Mouse (Mus musculus) embryonic facial prominence, embryonic 11.5 days (tissue): Measurements from ENCODE around the gene Rad51c. TPM values are rescaled to one million over a fixed set of nuclear protein-coding genes. Genes with fewer than 3 reads are reported as not detected.
"Not testable (repeated sequence)": the region's sequence is repeated elsewhere in the genome, so short reads cannot be mapped to it uniquely, and the experiment has no call there.

Experiments
- ATAC-seq: fragments of 200-750 bp; cut with Nextera tagmentation; replicated peaks from 2 replicates; pipeline ENCODE4 v1.8.0; 2017; ENCODE audit warnings: low read depth; ENCODE audit not compliant: insufficient number of reproducible peaks, low FRiP score, low TSS enrichment
- DNase-seq: peaks from one replicate; pipeline ENCODE4 v3.0.0-alpha.2; 2015; ENCODE audit warnings: low spot score
- H3K27ac ChIP-seq: fragments of 300-500 bp; sonication (generic); replicated peaks from 2 replicates; pipeline ENCODE4 v1.5.1; 2014; ENCODE audit warnings: mild to moderate bottlenecking, low read depth, low read length, control low read depth
- H3K27me3 ChIP-seq: fragments of 300-500 bp; sonication (generic); 2 replicates; pipeline ENCODE4 v1.6.1; 2014; ENCODE audit warnings: mild to moderate bottlenecking, low read length, moderate library complexity, mixed read lengths; ENCODE audit not compliant: control insufficient read depth, insufficient read depth
- H3K36me3 ChIP-seq: fragments of 300-500 bp; sonication (generic); replicated peaks from 2 replicates; pipeline ENCODE4 v1.6.1; 2014; ENCODE audit warnings: low read depth, mild to moderate bottlenecking, low read length, moderate library complexity, mixed read lengths; ENCODE audit not compliant: control insufficient read depth, insufficient read depth
- H3K4me1 ChIP-seq: fragments of 300-500 bp; sonication (generic); 2 replicates; pipeline ENCODE4 v1.6.1; 2014; ENCODE audit warnings: low read length, mixed read lengths; ENCODE audit not compliant: control insufficient read depth, insufficient read depth
- H3K4me2 ChIP-seq: fragments of 300-500 bp; sonication (generic); 2 replicates; pipeline ENCODE4 v1.6.1; 2014; ENCODE audit warnings: low read depth, mild to moderate bottlenecking, control low read depth, low read length, moderate library complexity
- H3K4me3 ChIP-seq: fragments of 300-500 bp; sonication (generic); 2 replicates; pipeline ENCODE4 v1.5.1; 2014; ENCODE audit warnings: low read depth, low read length, control low read depth
- H3K9ac ChIP-seq: fragments of 300-500 bp; sonication (generic); replicated peaks from 2 replicates; pipeline ENCODE4 v1.6.1; 2014; ENCODE audit warnings: mild to moderate bottlenecking, control low read depth, low read length
- H3K9me3 ChIP-seq: fragments of 300-500 bp; sonication (generic); replicated peaks from 2 replicates; pipeline ENCODE4 v1.6.1; 2016; ENCODE audit warnings: mild to moderate bottlenecking, low read length, inconsistent platforms, mixed read lengths; ENCODE audit not compliant: control insufficient read depth
- whole genome bisulfite sequencing: fragments of 180-500 bp; shearing (Covaris S2); extraction: QIAGEN DNeasy Blood & Tissue Kit; methylation state at CpG from one replicate; pipeline ENCODE4 v1.1.7; 2014; 5-methylcytosine and 5-hydroxymethylcytosine counted together
- polyA plus RNA-seq: library from polyadenylated mRNA; unstranded; fragments of >200 nt; fragmentation: Nextera tagmentation; extraction: Ambion mirVana; gene quantifications from 2 replicates; pipeline ENCODE4 v1.2.1, GENCODE M21; 2014

Rad51c gene
- polyA plus RNA-seq, 1 experiment from 2014 or later, result 13.5 TPM

DNA sequence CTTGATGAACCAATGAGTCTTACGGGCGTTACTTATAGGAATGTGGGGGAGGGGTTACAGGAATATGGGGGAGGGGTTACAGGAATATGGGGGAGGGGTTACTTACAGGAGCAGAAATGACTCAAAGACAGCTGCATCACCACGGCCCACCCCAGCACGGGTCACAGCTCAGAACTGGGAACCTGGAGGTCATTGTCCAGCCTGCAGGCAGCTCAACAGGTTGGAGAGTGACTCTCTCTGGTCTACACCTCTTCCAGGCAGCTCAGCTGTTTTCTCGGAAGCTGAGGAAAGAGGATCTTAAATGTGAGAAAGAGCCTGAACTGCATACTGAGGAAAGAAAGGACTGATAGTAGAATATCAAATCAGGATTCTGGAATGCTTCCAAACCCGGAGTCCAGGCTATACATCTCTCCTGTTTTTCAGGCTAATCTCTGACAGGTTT is 17.0 kb upstream of the Rad51c start:
- Histone ChIP-seq H3K36me3 (no peaks in the 10 kb centered on the region), H3K4me3 (no peak overlapping the region), H3K27me3 (no peaks in the 10 kb centered on the region), H3K4me1 (no peaks in the 10 kb centered on the region), H3K4me2 (peak overlapping the region; percentile 0; the same call in 1 of the 2 replicates), H3K9me3 (no peaks in the 10 kb centered on the region), H3K27ac (no peak overlapping the region), H3K9ac (peak overlapping the region; percentile 0; the same call in 1 of the 2 replicates)
- ATAC-seq (no peak), DNase-seq (peak; percentile 49)
- WGBS, result 20% methylated on average over 6 of the region's 6 CpGs

GRCm38 (mm10) chr11:87420861-87421260 is 16.1 kb upstream of the Rad51c start:
- ATAC-seq, result no peak
- H3K9ac ChIP-seq, result no peak overlapping the region
- no peaks in the 10 kb centered on the region for H3K9me3 ChIP-seq
- H3K4me3 ChIP-seq, result no peak overlapping the region
- H3K27me3 ChIP-seq, result no peaks in the 10 kb centered on the region
- H3K27ac ChIP-seq, result no peak overlapping the region
- no peaks in the 10 kb centered on the region for H3K36me3 ChIP-seq
- no peaks in the 10 kb centered on the region for H3K4me1 ChIP-seq
- DNase-seq, result no peak
- H3K4me2 ChIP-seq, result no peak overlapping the region

DNA sequence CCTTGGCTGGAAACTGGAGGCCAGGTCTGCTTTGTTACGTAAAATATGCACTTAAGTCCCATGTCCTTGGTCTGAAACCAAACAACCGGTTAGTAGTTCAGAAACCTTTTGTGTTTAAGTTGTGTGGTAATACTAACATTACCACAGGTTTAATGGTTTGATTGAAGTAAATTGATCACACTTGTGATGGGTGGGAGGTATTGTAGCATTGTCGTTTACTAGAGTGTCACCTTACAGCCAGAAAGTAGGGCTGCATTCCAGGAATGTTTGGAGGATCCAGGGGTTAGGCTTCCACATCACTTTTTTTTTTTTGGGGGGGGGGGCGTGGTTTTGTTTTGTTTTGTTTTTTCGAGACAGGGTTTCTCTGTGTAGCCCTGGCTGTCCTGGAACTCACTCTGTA is 11.4 kb upstream of the Rad51c start:
- H3K4me1 ChIP-seq, result no peaks in the 10 kb centered on the region
- DNase-seq (no peak), ATAC-seq (no peak)
- H3K4me2 ChIP-seq, result no peak overlapping the region
- H3K9me3 ChIP-seq, result no peaks in the 10 kb centered on the region
- no peak overlapping the region for H3K27ac ChIP-seq
- no peak overlapping the region for H3K9ac ChIP-seq
- no peaks in the 10 kb centered on the region for H3K36me3 ChIP-seq
- WGBS, result 50% methylated on average over 5 of the region's 5 CpGs
- no peak overlapping the region for H3K4me3 ChIP-seq
- H3K27me3 ChIP-seq, result no peaks in the 10 kb centered on the region

DNA sequence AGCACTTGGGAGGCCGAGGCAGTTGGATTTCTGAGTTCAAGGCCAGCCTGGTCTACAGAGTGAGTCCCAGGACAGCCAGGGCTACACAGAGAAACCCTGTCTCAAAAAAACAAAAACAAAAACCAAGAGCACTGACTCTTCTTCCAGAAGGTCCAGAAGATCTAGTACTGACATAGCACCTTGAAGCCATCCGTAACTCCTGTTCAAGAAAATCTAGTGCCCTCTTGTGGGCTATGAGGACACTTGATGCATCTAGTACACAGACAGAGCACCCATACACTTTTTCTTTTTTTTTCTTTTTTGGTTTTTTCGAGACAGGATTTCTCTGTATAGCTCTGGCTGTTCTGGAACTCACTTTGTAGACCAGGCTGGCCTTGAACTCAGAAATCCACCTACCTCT is 8.7 kb upstream of the Rad51c start:
- ATAC-seq, H3K9me3 ChIP-seq, H3K36me3 ChIP-seq, H3K27me3 ChIP-seq, H3K9ac ChIP-seq, H3K4me3 ChIP-seq, H3K27ac ChIP-seq, H3K4me1 ChIP-seq, H3K4me2 ChIP-seq: not testable (repeated sequence)
- WGBS, result 60% methylated on average over 3 of the region's 3 CpGs
- DNase-seq, result peak; percentile 51

GRCm38 (mm10) chr11:87404111-87404853 is 472 bp downstream of the Rad51c start:
- peak; percentile 87 for ATAC-seq

GRCm38 (mm10) chr11:87398402-87398801 is 6.4 kb downstream of the Rad51c start:
- Histone ChIP-seq H3K9ac (no peak overlapping the region), H3K4me1 (no peaks in the 10 kb centered on the region), H3K27me3 (no peaks in the 10 kb centered on the region), H3K27ac (no peak overlapping the region), H3K4me2 (no peak overlapping the region), H3K4me3 (no peak overlapping the region), H3K36me3 (no peaks in the 10 kb centered on the region), H3K9me3 (no peaks in the 10 kb centered on the region)
- DNase-seq (no peak), ATAC-seq (no peak)
- WGBS, result 91% methylated on average over 2 of the region's 2 CpGs

More at GRCm38 (mm10) chr11:87404111-87404853, 472 bp downstream of the Rad51c start:
- H3K36me3 ChIP-seq, result no peaks in the 10 kb centered on the region
- H3K27ac ChIP-seq, result peak overlapping the region; percentile 88
- H3K9me3 ChIP-seq, result no peaks in the 10 kb centered on the region
- 2% methylated on average over 58 of the region's 58 CpGs for WGBS
- peak overlapping the region; percentile 42 for H3K4me2 ChIP-seq
- peak overlapping the region; percentile 55 for H3K4me3 ChIP-seq
- no peaks in the 10 kb centered on the region for H3K4me1 ChIP-seq
- peak overlapping the region; percentile 78 for H3K9ac ChIP-seq
- DNase-seq, result peak; percentile 97
- no peaks in the 10 kb centered on the region for H3K27me3 ChIP-seq

GRCm38 (mm10) chr11:87393855-87394254 is 10.9 kb downstream of the Rad51c start:
- WGBS, result 57% methylated on average over 1 of the region's 1 CpGs
- H3K9ac ChIP-seq, result no peak overlapping the region
- no peak for ATAC-seq
- peak; percentile 50 for DNase-seq
- no peak overlapping the region for H3K27ac ChIP-seq
- H3K36me3 ChIP-seq, result no peaks in the 10 kb centered on the region
- H3K4me3 ChIP-seq, result no peak overlapping the region
- no peaks in the 10 kb centered on the region for H3K27me3 ChIP-seq
- H3K4me2 ChIP-seq, result no peak overlapping the region
- H3K4me1 ChIP-seq, result no peaks in the 10 kb centered on the region
- H3K9me3 ChIP-seq, result no peaks in the 10 kb centered on the region

- Histone ChIP-seq H3K9me3 (no peaks in the 10 kb centered on the region), H3K27me3 (no peaks in the 10 kb centered on the region), H3K27ac (no peak overlapping the region), H3K9ac (no peak overlapping the region), H3K4me1 (no peaks in the 10 kb centered on the region), H3K36me3 (no peaks in the 10 kb centered on the region), H3K4me2 (no peak overlapping the region), H3K4me3 (no peak overlapping the region)
- DNase-seq (no peak), ATAC-seq (no peak)
- WGBS, result 91% methylated on average over 1 of the region's 1 CpGs
Measured at GRCm38 (mm10) chr11:87385676-87386075, 19.1 kb downstream of the Rad51c start.
